Mouse (Mus musculus) T-cell, adult 2 months (primary cell): ENCODE data around the gene Aplnr.

Experiments
- DNase-seq: peaks from one replicate; pipeline ENCODE4 v3.0.0; 2022; ENCODE audit warnings: low spot score

Aplnr gene

GRCm38 (mm10) chr2:85187582-85188151 is 51.6 kb downstream of the Aplnr start:
- DNase-seq: no peak
